Mouse (Mus musculus) B cell, adult 62 days (primary cell): ENCODE measurements around the gene Syndig1. TPM values are rescaled to one million over a fixed set of nuclear protein-coding genes. Genes with fewer than 3 reads are reported as not detected.

Source experiments
- total RNA-seq: library from RNA; stranded (reverse); gene quantifications from 4 replicates; pipeline ENCODE4 v1.2.4, GENCODE M21; 2023

Syndig1 gene
- total RNA-seq, result not detected in 4 replicates

GRCm38 (mm10) chr2:149828911-149829310 is at the start of gene Syndig1:
Syndig1 (plus strand) TSS chr2:149829211.

GRCm38 (mm10) chr2:149830536-149831458 is 1.8 kb downstream of the Syndig1 start, which contains the start of gene C530025M09Rik:
C530025M09Rik (minus strand) TSS chr2:149831213.

Other genes starting within 250 kb of the Syndig1 start
- not detected in 4 replicates for gene C530025M09Rik, start 2.0 kb downstream of the Syndig1 start, total RNA-seq